Mouse (Mus musculus) frontal cortex, adult (tissue): ENCODE measurements around the gene Clec2e.
"Not testable (repeated sequence)": the region's sequence is repeated elsewhere in the genome, so short reads cannot be mapped to it uniquely, and the experiment has no call there.

Experiments used
- ATAC-seq: cut with Nextera tagmentation; 2 replicates; pipeline ENCODE4 v1.9.2; 2017; ENCODE audit warnings: mild to moderate bottlenecking, moderate library complexity, mixed read lengths; ENCODE audit not compliant: low TSS enrichment

Clec2e gene

DNA sequence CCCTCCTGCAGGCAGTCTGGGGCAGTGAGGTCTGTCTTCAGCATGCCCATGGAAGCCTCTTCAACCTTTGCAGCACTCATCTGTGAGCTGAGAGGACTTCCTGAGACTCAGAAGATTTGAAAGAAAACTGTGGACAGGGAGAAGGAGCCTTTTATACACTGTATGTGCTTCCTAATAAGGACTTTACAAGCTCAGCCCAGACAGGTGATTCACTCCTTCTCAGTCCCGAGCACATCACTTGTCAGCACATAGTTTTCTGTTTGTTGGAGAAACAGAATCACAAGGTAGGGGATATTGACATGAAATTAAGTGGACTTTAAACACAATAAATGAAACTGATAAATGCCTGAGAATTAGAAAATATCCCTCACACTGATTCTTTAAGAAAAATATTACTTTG is at the start of gene Clec2e:
Clec2e (minus strand) TSS at position 120 of the 400 bp plus-strand sequence.
- ATAC-seq: not testable (repeated sequence)

DNA sequence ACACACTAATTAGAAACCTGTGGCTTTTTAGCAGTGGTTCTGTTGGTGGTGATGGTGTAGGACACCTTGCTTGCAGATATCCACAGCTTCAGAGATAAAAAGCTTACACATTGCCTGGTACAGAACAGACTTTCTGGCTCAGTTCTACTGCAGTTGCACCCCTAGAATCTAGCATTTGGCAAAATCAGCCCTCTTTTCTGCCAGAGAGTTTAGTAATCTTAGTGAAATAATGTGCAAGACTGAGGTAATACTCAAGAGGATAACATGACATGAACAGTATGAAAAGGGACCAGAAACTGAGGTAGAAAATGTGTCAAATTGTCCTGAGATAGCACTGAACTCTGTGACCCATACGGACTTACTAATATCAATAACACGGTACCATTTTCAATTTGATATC is 46.1 kb upstream of the Clec2e start:
- ATAC-seq: no peak

DNA sequence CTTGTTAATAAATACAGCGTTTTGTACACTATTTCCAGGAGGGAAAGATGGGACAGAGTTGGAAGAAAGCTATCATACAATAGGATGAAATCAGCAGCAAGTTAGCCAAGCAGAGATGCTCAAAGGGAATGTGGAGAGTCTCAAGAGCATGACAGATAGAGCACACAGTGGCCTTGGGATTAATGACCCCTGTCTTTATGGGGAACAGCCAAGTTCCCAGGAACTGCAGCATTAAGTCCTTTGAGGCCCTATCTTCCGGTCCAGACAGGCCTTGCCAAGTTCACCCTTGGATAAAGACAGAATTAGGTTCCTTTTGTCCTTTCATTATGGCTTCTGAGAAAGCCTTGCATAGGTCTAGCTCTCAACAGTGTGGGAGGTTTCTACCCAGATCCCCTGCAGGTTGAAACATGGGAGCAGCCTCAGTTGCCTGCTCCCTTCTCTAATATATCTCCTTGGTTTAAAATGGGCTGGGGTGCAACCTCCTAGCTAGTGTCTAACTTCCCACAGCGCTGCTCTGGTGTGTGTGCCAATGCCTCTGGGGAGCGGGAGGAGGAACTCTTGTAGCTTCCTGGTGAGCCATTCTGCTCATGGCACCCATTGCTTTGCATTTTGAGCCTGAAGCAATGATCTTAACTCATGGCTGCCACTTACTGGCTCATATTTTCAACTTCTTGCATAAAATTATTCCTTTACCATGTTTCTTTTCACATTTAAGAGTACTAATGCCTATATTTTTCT is 32.1 kb upstream of the Clec2e start:
- no peak for ATAC-seq

DNA sequence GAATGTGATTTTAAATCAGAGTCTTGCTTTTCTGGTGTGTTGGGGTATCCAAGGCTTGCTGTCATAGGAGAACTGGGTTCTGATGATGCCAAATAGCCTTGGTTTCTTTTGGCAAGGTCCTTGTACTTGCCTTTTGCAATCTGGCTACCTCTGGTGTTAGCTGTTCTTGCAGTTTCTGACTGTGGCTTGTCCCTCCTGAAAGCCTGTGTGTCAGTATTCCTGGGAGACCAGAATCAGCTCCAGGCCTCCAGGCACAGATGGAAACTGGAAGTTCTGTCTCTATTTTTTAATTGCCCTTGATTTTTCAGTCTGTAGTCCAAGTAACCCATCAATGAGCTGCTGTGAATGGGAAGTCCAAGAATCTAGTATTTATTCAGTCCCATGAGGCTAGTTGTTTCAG is 26.1 kb upstream of the Clec2e start:
- ATAC-seq: no peak

DNA sequence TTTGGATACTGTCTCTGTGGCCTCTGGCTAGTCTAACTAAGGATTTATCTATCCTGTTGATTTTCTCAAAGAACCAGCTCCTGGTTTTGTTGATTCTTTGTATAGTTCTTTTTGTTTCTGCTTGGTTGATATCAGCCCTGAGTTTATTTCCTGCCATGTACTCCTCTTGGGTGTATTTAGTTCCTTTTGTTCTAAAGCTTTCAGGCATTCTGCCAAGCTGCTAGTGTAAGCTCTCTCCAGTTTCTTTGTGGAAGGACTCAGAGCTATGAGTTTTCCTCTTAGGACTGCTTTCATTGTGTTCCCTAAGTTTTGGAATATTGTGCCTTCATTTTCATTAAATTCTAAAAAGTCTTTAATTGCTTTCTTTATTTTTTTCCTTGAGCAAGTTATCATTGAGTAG is 23.8 kb upstream of the Clec2e start:
- ATAC-seq: not testable (repeated sequence)

DNA sequence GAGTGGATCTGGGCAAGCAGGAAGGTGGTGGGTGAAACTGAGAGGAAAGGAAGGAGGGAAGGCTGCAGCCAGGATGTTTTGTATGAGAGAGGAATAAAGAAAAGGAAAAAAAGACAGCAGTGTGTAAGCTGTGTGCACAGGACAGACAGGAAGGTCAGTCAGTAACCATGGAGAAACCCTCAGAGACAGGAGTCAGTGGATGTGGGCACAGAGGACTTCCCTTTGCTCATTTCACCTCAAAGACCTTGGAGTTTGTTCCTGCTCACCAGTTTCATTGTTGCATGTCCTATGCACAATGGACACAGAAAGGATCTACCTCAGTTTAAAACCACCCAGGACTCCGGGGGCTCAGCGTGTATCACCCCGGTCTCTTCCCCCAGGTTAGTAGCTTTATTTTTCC is 15.5 kb upstream of the Clec2e start:
- ATAC-seq: no peak

DNA sequence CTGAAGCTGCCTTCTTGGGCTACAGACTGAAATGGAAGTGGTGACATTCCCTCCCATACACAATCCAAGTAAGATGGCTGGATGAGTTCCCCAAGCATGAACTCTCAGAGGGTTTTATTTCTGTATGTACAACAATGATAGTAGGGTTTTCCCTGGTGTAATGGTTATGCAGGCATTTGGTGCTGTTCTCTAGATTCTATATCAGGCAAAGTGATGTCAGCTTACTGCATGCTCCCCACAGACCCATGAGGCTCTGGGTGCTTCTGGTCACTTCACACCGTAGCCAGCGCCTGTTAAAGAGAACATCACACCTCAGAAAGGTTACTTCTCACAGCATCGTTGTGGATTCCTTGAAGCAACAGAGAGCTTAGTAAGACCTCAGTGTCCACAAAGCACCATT is 13.5 kb upstream of the Clec2e start:
- not testable (repeated sequence) for ATAC-seq

DNA sequence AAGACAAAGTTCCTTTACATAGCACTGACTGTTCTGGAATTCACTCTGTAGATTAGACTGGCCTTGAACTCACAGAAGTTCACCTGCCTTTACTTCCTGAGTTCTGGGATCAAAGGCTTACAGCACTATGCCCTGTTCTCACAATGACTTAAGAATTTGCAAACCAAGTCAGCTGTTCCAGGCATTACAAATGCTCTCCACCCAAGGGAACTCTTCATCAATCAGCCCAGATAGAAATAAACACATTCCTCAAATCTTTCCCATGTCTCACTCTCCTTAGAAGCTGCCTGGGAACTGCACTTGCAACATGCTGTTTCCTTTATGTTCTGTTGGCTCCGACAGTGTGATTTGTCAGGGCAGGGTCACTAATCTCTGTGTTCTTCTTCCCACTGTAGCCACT is 13.1 kb upstream of the Clec2e start:
- ATAC-seq: no peak

DNA sequence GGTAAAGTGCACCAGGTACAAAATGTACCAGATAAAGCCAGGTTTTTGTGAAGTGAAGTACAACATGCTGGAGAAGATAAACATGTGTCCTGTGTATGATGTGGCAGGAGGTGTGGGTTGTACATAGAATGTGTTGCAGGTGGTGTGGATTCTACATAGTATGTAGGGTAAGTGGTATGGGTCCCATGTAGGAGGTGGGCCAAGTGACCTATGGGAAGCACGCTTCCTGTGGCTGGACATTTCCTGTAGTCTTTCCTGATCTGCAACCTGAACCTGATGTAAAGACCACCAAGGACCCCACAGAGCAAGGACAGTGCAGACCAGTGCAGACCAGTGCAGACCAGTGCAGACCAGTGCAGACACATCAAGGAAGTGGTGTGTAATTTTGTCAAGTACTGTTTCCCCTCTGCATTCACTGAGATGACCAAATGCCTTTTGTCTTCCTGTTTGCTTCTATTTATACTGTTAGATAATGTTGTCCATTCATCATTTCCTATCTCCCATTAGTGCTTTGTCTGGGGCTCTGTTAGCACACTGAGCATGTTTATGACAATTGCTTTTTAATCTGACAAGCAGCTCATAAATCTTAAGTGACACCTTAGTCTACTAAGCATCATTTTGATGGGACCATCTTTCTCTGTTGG is 12.4 kb upstream of the Clec2e start:
- ATAC-seq: no peak

DNA sequence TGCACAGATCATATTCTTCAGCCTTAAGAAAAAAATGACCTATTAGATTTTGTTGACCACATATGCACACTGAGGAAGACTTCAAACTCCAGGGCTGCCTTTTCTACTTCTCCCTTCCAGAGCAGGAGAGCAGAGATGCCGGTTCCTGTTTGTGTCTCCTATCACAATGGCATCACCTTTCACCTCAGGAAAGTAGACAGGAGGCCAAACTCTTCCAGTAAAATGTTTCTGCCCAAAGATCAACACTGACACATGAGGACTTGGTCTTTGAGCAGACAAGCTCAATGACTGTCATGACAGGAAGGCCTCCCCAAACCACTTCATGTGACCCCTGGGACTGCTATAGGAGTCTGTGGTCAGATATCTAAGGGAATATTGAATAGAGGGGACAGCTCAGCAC is 11.8 kb upstream of the Clec2e start:
- no peak for ATAC-seq

DNA sequence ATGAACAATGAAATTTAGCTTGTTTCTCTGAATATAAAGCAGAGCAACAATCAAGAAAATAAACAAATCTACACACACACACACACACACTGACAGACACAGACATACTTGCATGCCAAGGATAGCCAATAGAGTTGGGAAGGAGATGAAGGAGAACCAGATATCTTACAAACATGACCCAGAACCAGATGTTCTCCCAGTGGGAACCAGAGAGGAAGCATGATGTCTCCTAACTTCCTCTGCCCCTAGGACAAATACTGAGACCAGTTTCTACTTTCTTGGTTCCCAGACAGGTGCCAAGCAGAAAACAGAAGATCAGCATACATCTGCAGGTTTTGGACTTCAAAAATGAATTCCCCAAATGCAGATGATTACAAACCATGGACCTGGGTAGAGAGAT is 7.2 kb upstream of the Clec2e start:
- ATAC-seq: no peak

DNA sequence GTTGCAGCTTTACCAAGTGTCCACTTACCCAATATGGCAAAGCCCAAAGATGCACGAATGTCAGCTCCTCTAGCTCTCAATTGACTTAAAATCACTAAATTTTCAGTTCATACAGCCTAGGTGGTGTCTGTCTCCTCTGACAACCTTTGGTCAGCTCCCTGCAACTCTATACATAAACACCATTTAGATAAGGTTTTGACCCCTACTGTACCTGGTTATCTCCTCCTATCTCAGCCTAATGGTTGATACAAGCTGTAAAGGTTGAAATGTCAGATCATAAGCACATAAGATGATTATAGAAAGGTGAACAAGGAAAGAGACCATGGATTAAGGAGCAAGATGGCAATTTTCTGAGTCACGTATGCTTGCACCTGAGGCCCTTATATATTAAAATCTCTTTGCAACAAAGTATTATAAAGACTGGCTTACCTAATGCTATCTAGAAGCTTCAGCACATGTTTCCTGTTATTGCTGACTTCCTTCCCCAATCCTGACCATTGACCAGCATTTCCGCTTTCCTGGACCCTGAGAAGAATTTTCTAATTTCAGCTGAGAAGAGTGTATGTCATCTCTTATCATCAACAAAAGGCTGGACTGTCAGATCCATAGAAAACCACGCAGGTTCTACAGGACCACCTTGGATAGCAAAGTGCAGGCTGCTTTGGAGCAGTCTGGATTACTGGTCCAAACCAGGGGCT is 2.3 kb upstream of the Clec2e start:
- ATAC-seq: no peak

DNA sequence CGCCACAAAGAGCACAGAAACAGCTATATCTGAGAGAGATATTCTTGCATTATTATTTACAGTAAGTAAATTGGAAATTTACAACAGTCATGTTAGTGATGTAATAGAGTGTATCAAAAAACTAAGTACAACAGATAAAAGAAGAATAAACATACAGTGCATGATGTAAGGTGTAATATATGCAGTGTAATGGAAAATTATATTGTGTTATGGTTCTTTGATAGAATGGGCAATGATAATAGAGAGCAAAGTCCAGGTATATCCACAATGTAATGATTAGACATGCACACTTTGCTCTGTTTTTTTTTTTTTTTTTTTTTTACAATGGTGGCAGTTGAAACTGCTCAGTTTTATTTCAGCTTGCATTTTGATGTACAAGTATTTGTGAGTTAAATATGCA is 891 bp upstream of the Clec2e start:
- ATAC-seq: no peak

DNA sequence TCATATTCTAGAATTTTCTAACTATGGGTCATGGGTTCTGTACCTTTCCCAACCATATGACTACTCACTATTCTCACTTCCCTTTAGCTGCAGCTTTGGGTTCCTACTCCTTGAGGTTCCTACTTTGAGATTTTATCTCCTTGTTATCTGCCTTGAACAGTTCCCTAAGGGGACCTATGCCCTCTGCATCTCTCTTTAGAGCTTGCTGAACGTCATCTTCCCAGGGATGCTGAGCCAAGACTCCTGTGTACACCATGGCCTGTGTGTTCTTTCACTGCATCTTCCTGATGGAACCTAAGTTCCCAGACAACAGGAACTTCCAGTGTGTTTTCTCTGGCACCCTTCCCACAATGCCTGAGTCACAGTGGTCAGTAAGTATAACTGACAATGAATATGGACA is 2.8 kb downstream of the Clec2e start:
- ATAC-seq: no peak

DNA sequence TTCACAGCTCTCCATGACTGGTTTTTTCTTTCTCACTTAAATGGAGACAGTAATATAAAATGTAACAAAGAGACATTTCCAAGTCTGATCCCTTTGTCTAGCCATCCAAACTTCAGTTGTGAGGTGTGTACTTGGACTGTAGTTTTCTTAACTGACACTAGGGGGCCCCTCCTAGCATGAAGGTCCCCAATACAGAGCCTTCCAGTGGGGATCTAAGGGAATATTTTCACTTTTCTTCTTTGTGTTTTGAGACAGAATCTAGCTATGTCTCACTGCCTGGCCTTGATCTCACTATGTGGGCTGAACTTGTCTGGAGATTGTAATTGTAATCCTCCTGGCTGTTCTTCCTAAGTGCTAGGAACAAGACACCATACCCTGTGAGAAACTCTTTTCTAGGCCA is 5.5 kb downstream of the Clec2e start:
- peak; percentile 94 for ATAC-seq

DNA sequence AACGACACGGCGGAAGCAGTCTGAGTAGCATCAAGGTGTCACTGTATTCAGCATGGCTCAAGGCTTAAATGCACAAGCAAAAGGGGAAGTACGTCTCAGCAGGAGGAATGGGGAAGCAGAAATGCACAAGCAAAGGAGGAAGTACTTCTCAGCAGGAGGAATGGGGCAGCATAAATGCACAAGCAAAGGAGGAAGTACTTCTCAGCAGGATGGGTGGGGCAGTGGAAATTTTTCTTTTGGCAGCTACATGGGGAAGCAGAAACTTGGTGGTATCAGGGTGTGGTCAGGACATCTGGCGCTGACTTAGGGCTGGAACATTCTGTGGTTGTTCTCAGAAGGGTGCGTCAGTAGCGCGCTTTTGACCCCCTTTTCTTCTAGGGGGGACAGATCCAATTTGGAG is 12.1 kb downstream of the Clec2e start:
- not testable (repeated sequence) for ATAC-seq

DNA sequence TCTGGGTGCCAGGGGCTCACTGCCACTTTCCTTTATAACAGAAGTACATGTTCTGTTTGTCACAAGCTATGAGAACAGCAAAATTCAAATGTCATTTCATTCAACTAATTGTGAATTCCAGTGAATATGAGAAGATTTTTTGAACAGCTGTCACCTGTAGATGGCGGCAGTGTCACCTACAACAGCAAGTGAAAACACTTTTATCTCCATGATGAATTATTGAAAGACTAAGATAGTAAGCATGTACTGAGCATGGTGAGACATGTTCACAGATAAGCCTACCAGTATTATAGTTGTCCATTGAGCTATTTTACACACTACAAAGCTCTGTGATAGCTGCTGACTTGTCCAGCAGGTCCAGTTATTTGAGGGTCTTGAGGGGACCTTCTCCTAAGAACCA is 12.6 kb downstream of the Clec2e start:
- ATAC-seq: no peak

DNA sequence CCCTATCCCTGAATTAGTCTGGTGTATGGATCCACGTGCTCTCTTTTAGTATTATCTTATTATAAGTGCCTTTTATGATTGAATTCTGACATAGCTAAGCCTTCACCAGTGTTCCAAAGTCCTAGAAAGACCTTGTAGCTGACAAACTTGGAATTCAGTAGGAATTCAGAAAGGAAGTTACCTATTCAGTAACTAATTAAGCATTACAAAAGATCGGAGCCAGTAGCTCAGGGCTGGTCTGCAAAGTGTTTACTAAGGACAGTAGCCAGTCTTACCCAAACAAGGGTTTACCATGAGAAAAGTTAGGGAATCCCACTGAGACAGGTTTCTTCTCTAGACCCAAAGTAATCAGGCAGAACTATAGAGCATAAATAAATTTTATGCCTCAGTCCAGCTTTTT is 14.7 kb downstream of the Clec2e start:
- not testable (repeated sequence) for ATAC-seq

DNA sequence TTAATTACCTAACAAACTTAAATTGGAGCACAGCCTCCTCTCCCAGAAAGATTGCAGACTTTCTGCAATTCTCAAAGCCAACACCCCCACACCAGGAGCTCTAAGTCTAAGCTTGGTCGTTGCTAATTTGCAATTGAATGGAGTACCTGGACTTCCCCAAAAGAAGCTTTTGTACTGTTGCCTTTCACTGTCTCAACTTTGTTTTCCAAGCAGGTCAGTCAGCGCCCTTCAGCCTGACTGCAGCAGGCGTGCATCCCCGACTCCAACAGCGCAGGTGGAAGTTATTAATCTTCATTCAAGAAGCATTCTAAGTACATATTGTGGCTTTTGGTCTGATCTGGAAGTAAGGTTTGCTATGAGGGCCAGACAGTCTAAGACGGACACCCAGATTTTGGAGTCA is 15.6 kb downstream of the Clec2e start:
- no peak for ATAC-seq

DNA sequence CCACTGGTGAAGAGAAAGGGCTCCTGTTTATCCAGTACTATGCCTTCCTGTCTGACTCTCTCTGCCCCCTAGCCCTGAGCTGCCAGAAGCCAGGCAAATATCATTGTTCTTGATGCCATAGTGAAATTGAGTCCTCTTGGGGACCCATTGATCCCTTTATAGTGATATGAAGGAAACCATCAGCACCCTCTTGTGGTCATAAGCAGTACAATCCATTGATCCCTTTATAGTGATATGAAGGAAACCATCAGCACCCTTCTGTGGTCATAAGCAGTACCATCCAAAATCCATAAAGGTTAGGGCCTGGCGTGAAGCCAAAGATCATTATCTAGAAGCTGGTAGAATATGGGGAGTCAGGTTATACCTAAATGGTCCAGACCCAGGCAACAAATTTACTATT is 33.7 kb downstream of the Clec2e start:
- ATAC-seq: peak; percentile 95

DNA sequence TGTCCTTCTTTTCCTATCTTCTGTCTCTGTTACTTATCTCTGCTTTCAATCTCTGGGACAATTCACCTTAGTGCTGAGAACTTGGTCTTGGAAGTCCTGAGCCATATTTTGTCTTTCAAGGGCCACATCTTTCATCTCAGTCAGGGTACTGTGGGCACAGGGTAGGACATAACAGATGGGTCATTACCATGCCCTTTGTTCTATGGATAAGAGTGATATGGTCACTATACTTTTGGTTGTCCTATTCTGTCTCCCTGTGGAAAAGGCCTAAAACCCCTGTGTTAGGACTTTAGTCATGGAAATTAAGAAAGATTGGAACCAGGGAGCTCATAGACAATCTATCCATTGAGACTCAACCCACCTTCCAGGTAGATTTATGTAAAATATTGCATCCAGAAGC is 34.2 kb downstream of the Clec2e start:
- ATAC-seq: no peak

DNA sequence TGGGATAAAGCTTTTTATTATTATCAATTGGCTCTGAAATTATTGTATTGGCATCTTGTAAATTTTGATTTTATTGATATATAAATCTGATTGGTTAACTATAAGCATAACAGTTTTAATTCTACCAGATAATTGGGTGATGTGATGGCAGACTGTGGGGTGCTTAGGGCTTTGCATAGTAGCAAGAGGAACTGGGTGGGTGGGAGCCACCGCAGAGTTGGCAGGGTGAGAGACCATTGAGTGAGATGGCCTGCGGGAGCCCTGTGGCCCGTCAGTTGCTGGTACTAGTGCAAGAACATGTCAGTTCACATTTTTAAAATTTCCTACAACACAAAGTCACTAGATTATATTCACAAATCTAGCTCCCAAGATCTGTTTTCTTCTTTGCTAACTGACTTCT is 34.9 kb downstream of the Clec2e start:
- no peak for ATAC-seq

DNA sequence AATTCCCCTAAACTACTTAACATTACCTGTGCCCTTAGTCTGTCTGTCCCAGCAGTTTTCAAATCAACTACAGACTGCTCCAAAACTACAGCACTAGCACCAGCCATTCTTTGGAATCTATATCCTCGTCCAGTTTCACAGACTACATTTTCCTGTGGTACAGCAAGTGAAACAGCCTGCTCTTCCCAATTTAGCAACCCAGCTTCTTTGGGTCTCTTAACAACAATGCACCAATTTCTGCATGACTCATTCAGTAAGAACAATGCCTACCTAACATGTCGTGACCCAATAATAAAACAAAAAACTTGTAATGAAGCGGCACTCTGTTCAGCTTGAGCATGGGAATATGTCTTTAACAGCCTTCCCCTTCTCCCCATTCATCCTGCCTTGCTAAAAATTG is 35.3 kb downstream of the Clec2e start:
- ATAC-seq: no peak
